Comparison of ENCODE assay signal across 20 mouse cellular contexts in the genomic region with DNA sequence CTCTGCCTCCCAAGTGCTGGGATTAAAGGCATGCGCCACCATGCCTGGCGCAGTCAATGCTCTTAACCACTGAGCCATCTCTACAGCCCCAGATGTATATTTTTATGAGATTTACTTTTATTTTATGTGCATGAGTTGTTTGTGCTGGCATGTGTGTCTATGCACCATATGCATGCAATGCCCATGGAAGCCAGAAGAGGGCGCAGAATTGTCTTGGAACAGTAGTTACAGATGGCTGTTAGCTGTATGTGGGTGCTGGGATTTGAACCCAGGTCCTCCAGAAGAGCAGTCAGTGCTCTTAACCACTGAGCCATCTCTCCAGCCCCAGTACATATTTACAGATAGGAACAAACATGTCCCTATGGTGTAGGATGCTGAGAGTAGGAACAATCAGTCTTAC. TPM values are rescaled to one million over a fixed set of nuclear protein-coding genes. Genes with fewer than 3 reads are reported as not detected.
DNase-seq lines count a peak whose midpoint lies in the region; ATAC-seq and TF ChIP-seq lines count a peak whose summit lies in the region.
"Had no signal": no experiment of that assay in that cellular context is flagged by ENCODE, and none has a peak within 500 bp of the region (broad histone marks: within the 10 kb centered on the region; RNA-seq: fewer than 3 reads in every experiment).

No protein-coding gene starts in this region.

- H3K4me1 ChIP-seq in lung, postnatal 0 days (ENCODE audit: insufficient read depth, low read depth, low read length), result no peaks in the 10 kb centered on the region
- H3K4me1 ChIP-seq: embryonic facial prominence, embryonic 12.5 days; midbrain, embryonic 12.5 days; neural tube, embryonic 12.5 days had no signal

- CTCF ChIA-PET in Patski (lab: Charles Lee), result interaction anchor here (0.9 to 1.5 kb wide), 3 partner anchors 16 to 42 kb away, joined by 3 to 4 read pairs (median 3); no protein-coding TSS in a partner anchor

- H3K9ac ChIP-seq in lung, postnatal 0 days (replicated peaks; ENCODE audit: low read depth), result no peak overlapping the region
- H3K9ac ChIP-seq: embryonic facial prominence, embryonic 12.5 days; midbrain, embryonic 12.5 days; neural tube, embryonic 12.5 days had no signal

- peak; percentile 9; the same call in 1 of the 2 replicates for TF ChIP-seq CTCF in gastrocnemius, adult 2 months (IDR thresholded peaks at IDR 0.05)
- peak; percentile 41 for TF ChIP-seq CTCF in lung, postnatal 0 days (IDR thresholded peaks at IDR 0.05)
- TF ChIP-seq CTCF in Patski (IDR thresholded peaks at IDR 0.05), result peak; percentile 55

- no peaks in the 10 kb centered on the region for H3K9me3 ChIP-seq in lung, postnatal 0 days (ENCODE audit: low read length)
- H3K9me3 ChIP-seq: embryonic facial prominence, embryonic 12.5 days; midbrain, embryonic 12.5 days; neural tube, embryonic 12.5 days had no signal

- POLR2A ChIA-PET in Patski (lab: Charles Lee), result no interaction called here

- intact Hi-C loops in gastrocnemius, adult 2 months (cut with DNase I), result no loop called here

- no peak for TF ChIP-seq EP300 in lung, postnatal 0 days (IDR thresholded peaks at IDR 0.05)

- no peak for ATAC-seq in lung, postnatal 0 days
- no peak for ATAC-seq in Patski
- ATAC-seq: forebrain, embryonic 16.5 days had no signal

- H3K36me3 ChIP-seq in lung, postnatal 0 days (ENCODE audit: insufficient read depth, low read length), result no peaks in the 10 kb centered on the region
- H3K36me3 ChIP-seq: embryonic facial prominence, embryonic 12.5 days; midbrain, embryonic 12.5 days; neural tube, embryonic 12.5 days had no signal

- H3K4me2 ChIP-seq in lung, postnatal 0 days (replicated peaks; ENCODE audit: low read depth, low read length), result no peak overlapping the region
- H3K4me2 ChIP-seq: embryonic facial prominence, embryonic 12.5 days; midbrain, embryonic 12.5 days; neural tube, embryonic 12.5 days had no signal

- no peaks in the 10 kb centered on the region for H3K27me3 ChIP-seq in lung, postnatal 0 days (replicated peaks; ENCODE audit: insufficient read depth, low read length)
- H3K27me3 ChIP-seq in Patski, result peaks cover 8% of the 10 kb centered on the region
- H3K27me3 ChIP-seq: embryonic facial prominence, embryonic 12.5 days; midbrain, embryonic 12.5 days had no signal

- H3K4me3 ChIP-seq in gastrocnemius, adult 2 months, result no peak overlapping the region
- H3K4me3 ChIP-seq in lung, postnatal 0 days (ENCODE audit: low read depth, low read length), result no peak overlapping the region
- H3K4me3 ChIP-seq: embryonic facial prominence, embryonic 12.5 days; midbrain, embryonic 12.5 days; neural tube, embryonic 12.5 days had no signal

- no peak for DNase-seq in gastrocnemius, adult 2 months
- no peak for DNase-seq in gastrocnemius, postnatal 25 days
- DNase-seq in lung, postnatal 0 days (ENCODE audit: low spot score), result no peak
- no peak for DNase-seq in lung, postnatal 14 days
- DNase-seq in Patski (ENCODE audit: low read depth, low spot score), result no peak
- peak; percentile 44 for DNase-seq in thymus, postnatal 14 days
- no peak for DNase-seq in urinary bladder, adult 2 months (ENCODE audit: low spot score)
- DNase-seq in left cerebral cortex, adult 11 months (ENCODE audit: low spot score), result no peak
- DNase-seq: adrenal gland, adult 8-10 months; cerebellum, adult 2 months had no signal

- H3K27ac ChIP-seq in gastrocnemius, adult 2 months, result no peak overlapping the region
- no peak overlapping the region for H3K27ac ChIP-seq in lung, postnatal 0 days (ENCODE audit: low read length)
- H3K27ac ChIP-seq: embryonic facial prominence, embryonic 12.5 days; midbrain, embryonic 12.5 days; neural tube, embryonic 12.5 days had no signal

- in situ Hi-C loops in Patski (cut with MboI; ENCODE audit: low pct_unique_long_range_greater_than_20kb), result loop anchor here (5.0 kb wide), 2 partner anchors 37 to 147 kb away; no protein-coding TSS in a partner anchor

- 85% methylated on average over 3 of the region's 3 CpGs for WGBS in lung, postnatal 0 days

RNA-seq across cellular contexts. Expression of gene Gabrp, which starts 3.8 kb away (rescaled TPM):
- total RNA-seq in gastrocnemius, adult 2 months (2021), result not detected
- not detected for total RNA-seq in gastrocnemius, postnatal 25 days (2021)
- 6.0 and 8.3 TPM in 2 replicates for polyA plus RNA-seq in lung, postnatal 0 days (2015; fragmentation: Nextera tagmentation; extraction: Ambion mirVana)
- polyA plus RNA-seq in Patski (2021), result 0.03 TPM
- 0.06 TPM in 2 replicates for polyA plus RNA-seq in urinary bladder, adult 2 months (2012; rRNA removed)
- total RNA-seq: adrenal gland, adult 8-10 months; hematopoietic stem cell, adult 5-6 weeks; left cerebral cortex, adult 18-20 months had no signal
- polyA plus RNA-seq: forebrain, embryonic 16.5 days; stomach, embryonic 14.5 days had no signal

RNA-seq across cellular contexts. Expression of gene D130052B06Rik, which starts 24.2 kb away (rescaled TPM):
- total RNA-seq in gastrocnemius, adult 2 months (2021), result not detected
- total RNA-seq in gastrocnemius, postnatal 25 days (2021), result not detected
- not detected in 2 replicates for polyA plus RNA-seq in lung, postnatal 0 days (2015; fragmentation: Nextera tagmentation; extraction: Ambion mirVana)
- polyA plus RNA-seq in Patski (2021), result not detected
- polyA plus RNA-seq in urinary bladder, adult 2 months (2012; rRNA removed), result not detected in 2 replicates
- total RNA-seq: adrenal gland, adult 8-10 months; heart, adult 8-10 months; hematopoietic stem cell, adult 5-6 weeks; left cerebral cortex, adult 18-20 months had no signal
- polyA plus RNA-seq: cerebellum, adult 2 months; forebrain, embryonic 16.5 days; kidney, embryonic 16.5 days; liver, embryonic 16.5 days; stomach, embryonic 14.5 days had no signal
